Mouse (Mus musculus) liver, adult 2 months (tissue): ENCODE results near the gene Gm45717.

Source experiments
- CTCF ChIP-seq: fragments of 200-500 bp; IDR thresholded peaks from 2 replicates; pipeline ENCODE4 v1.5.1; 2011; ENCODE audit warnings: low read depth, low read length, control low read depth
- POLR2A ChIP-seq: fragments of 200-500 bp; IDR thresholded peaks from 2 replicates; pipeline ENCODE4 v1.6.1; 2011; ENCODE audit warnings: low read length, control low read depth; ENCODE audit not compliant: insufficient read depth; ENCODE audit errors: extremely low read depth

- TF ChIP-seq CTCF (no peak), POLR2A (no peak)
Observed at GRCm38 (mm10) chr7:140902036-140902875, 53.5 kb downstream of the Gm45717 start.
